Mouse (Mus musculus) stomach, embryonic 16.5 days (tissue): ENCODE measurements around the gene Bckdhb. TPM values are rescaled to one million over a fixed set of nuclear protein-coding genes. Genes with fewer than 3 reads are reported as not detected.

Source experiments
- ATAC-seq: fragments of 200-750 bp; cut with Nextera tagmentation; 2 replicates; pipeline ENCODE4 v1.8.0; 2017; ENCODE audit warnings: moderate number of reproducible peaks, moderate TSS enrichment; ENCODE audit not compliant: insufficient read depth, low FRiP score
- H3K27ac ChIP-seq: fragments of 300-500 bp; sonication (generic); 2 replicates; pipeline ENCODE4 v1.5.1; 2014; ENCODE audit warnings: low read length
- H3K27me3 ChIP-seq: fragments of 300-500 bp; sonication (generic); 2 replicates; pipeline ENCODE4 v1.6.1; 2014; ENCODE audit warnings: low read length, control low read depth, mixed read lengths; ENCODE audit not compliant: control insufficient read depth, insufficient read depth
- H3K36me3 ChIP-seq: fragments of 300-500 bp; sonication (generic); 2 replicates; pipeline ENCODE4 v1.6.1; 2014; ENCODE audit warnings: low read length; ENCODE audit not compliant: control insufficient read depth, insufficient read depth
- H3K4me1 ChIP-seq: fragments of 300-500 bp; sonication (generic); 2 replicates; pipeline ENCODE4 v1.6.1; 2014; ENCODE audit warnings: low read length, control low read depth, mixed read lengths; ENCODE audit not compliant: control insufficient read depth, insufficient read depth
- H3K4me2 ChIP-seq: fragments of 300-500 bp; sonication (generic); 2 replicates; pipeline ENCODE4 v1.6.1; 2014; ENCODE audit warnings: low read depth, low read length, mixed read lengths
- H3K4me3 ChIP-seq: fragments of 300-500 bp; sonication (generic); replicated peaks from 2 replicates; pipeline ENCODE4 v1.5.1; 2014; ENCODE audit warnings: mild to moderate bottlenecking, low read length
- H3K9ac ChIP-seq: fragments of 300-500 bp; sonication (generic); 2 replicates; pipeline ENCODE4 v1.6.1; 2014; ENCODE audit warnings: low read length
- H3K9me3 ChIP-seq: fragments of 300-500 bp; sonication (generic); replicated peaks from 2 replicates; pipeline ENCODE4 v1.6.1; 2016; ENCODE audit warnings: low read length, control low read depth; ENCODE audit not compliant: control insufficient read depth
- WGBS: fragments of 180-500 bp; shearing (Covaris S2); extraction: QIAGEN DNeasy Blood & Tissue Kit; methylation state at CpG from one replicate; pipeline ENCODE4 v1.1.7; 2014; 5-methylcytosine and 5-hydroxymethylcytosine counted together
- polyA plus RNA-seq: library from polyadenylated mRNA; unstranded; fragments of >200 nt; fragmentation: Nextera tagmentation; extraction: Ambion mirVana; gene quantifications from 2 replicates; pipeline ENCODE4 v1.2.1, GENCODE M21; 2015

Bckdhb gene
- polyA plus RNA-seq, 1 experiment from 2014 or later = 48.1 TPM

GRCm38 (mm10) chr9:83951336-83951735, 26.4 kb downstream of the Bckdhb start:
- H3K4me1 ChIP-seq = no peaks in the 10 kb centered on the region
- H3K9ac ChIP-seq = no peak overlapping the region
- H3K4me2 ChIP-seq = no peak overlapping the region
- no peaks in the 10 kb centered on the region for H3K36me3 ChIP-seq
- H3K27me3 ChIP-seq = no peaks in the 10 kb centered on the region
- no peak overlapping the region for H3K27ac ChIP-seq
- H3K4me3 ChIP-seq = no peak overlapping the region
- ATAC-seq = no peak
- WGBS = 68% methylated on average over 4 of the region's 4 CpGs
- H3K9me3 ChIP-seq = no peaks in the 10 kb centered on the region

- no peaks in the 10 kb centered on the region for H3K36me3 ChIP-seq
Measured at GRCm38 (mm10) chr9:83956632-83957314, 31.8 kb downstream of the Bckdhb start.

GRCm38 (mm10) chr9:83962098-83963086, 37.4 kb downstream of the Bckdhb start:
- Histone ChIP-seq H3K9me3 (peaks cover 3% of the 10 kb centered on the region; the same call in 1 of the 2 replicates), H3K4me2 (no peak overlapping the region), H3K36me3 (no peaks in the 10 kb centered on the region), H3K4me3 (no peak overlapping the region), H3K4me1 (no peaks in the 10 kb centered on the region), H3K27me3 (no peaks in the 10 kb centered on the region), H3K27ac (no peak overlapping the region), H3K9ac (no peak overlapping the region)
- 68% methylated on average over 10 of the region's 10 CpGs for WGBS
- ATAC-seq = no peak

More at GRCm38 (mm10) chr9:83956632-83957314, 31.8 kb downstream of the Bckdhb start:
- H3K27me3 ChIP-seq = no peaks in the 10 kb centered on the region
- H3K9me3 ChIP-seq = peaks cover 3% of the 10 kb centered on the region; the same call in 1 of the 2 replicates
- no peak overlapping the region for H3K4me2 ChIP-seq
- peak; percentile 71; the same call in 1 of the 2 replicates for ATAC-seq
- no peak overlapping the region for H3K4me3 ChIP-seq
- H3K4me1 ChIP-seq = no peaks in the 10 kb centered on the region
- H3K27ac ChIP-seq = no peak overlapping the region
- 49% methylated on average over 15 of the region's 15 CpGs for WGBS
- H3K9ac ChIP-seq = no peak overlapping the region

- H3K4me3 ChIP-seq = no peak overlapping the region
- no peak overlapping the region for H3K4me2 ChIP-seq
- H3K9me3 ChIP-seq = peaks cover 3% of the 10 kb centered on the region; the same call in 1 of the 2 replicates
- no peak for ATAC-seq
- no peaks in the 10 kb centered on the region for H3K36me3 ChIP-seq
- H3K9ac ChIP-seq = no peak overlapping the region
- H3K4me1 ChIP-seq = no peaks in the 10 kb centered on the region
- H3K27me3 ChIP-seq = no peaks in the 10 kb centered on the region
- no peak overlapping the region for H3K27ac ChIP-seq
- 87% methylated on average over 10 of the region's 10 CpGs for WGBS
Measured at GRCm38 (mm10) chr9:83963296-83963695, 38.4 kb downstream of the Bckdhb start.

GRCm38 (mm10) chr9:83964376-83964775, 39.4 kb downstream of the Bckdhb start:
- no peak for ATAC-seq
- Histone ChIP-seq H3K27ac (no peak overlapping the region), H3K4me1 (no peaks in the 10 kb centered on the region), H3K36me3 (no peaks in the 10 kb centered on the region), H3K9ac (no peak overlapping the region), H3K4me2 (no peak overlapping the region), H3K9me3 (peaks cover 3% of the 10 kb centered on the region; the same call in 1 of the 2 replicates), H3K4me3 (no peak overlapping the region), H3K27me3 (no peaks in the 10 kb centered on the region)
- 82% methylated on average over 4 of the region's 4 CpGs for WGBS

GRCm38 (mm10) chr9:83967439-83968050, 42.6 kb downstream of the Bckdhb start:
- 77% methylated on average over 9 of the region's 9 CpGs for WGBS
- H3K27ac ChIP-seq = no peak overlapping the region
- no peak overlapping the region for H3K9ac ChIP-seq
- no peaks in the 10 kb centered on the region for H3K9me3 ChIP-seq
- no peak overlapping the region for H3K4me3 ChIP-seq
- H3K4me2 ChIP-seq = no peak overlapping the region
- no peaks in the 10 kb centered on the region for H3K4me1 ChIP-seq
- H3K36me3 ChIP-seq = no peaks in the 10 kb centered on the region
- ATAC-seq = no peak
- H3K27me3 ChIP-seq = no peaks in the 10 kb centered on the region

GRCm38 (mm10) chr9:83969326-83969725, 44.4 kb downstream of the Bckdhb start:
- ATAC-seq = no peak
- Histone ChIP-seq H3K4me1 (no peaks in the 10 kb centered on the region), H3K27ac (no peak overlapping the region), H3K4me2 (no peak overlapping the region), H3K9ac (no peak overlapping the region), H3K9me3 (no peaks in the 10 kb centered on the region), H3K36me3 (no peaks in the 10 kb centered on the region), H3K4me3 (no peak overlapping the region), H3K27me3 (no peaks in the 10 kb centered on the region)
- WGBS = 70% methylated on average over 7 of the region's 7 CpGs

GRCm38 (mm10) chr9:83973467-83973866, 48.5 kb downstream of the Bckdhb start:
- WGBS = 68% methylated on average over 2 of the region's 2 CpGs
- no peak overlapping the region for H3K4me2 ChIP-seq
- ATAC-seq = no peak
- H3K9me3 ChIP-seq = no peaks in the 10 kb centered on the region
- no peaks in the 10 kb centered on the region for H3K27me3 ChIP-seq
- no peak overlapping the region for H3K4me3 ChIP-seq
- no peaks in the 10 kb centered on the region for H3K4me1 ChIP-seq
- H3K27ac ChIP-seq = no peak overlapping the region
- H3K36me3 ChIP-seq = no peaks in the 10 kb centered on the region
- H3K9ac ChIP-seq = no peak overlapping the region
